Mouse (Mus musculus) heart, embryonic 11.5 days (tissue): ENCODE measurements around the gene Mtap. TPM values are rescaled to one million over a fixed set of nuclear protein-coding genes. Genes with fewer than 3 reads are reported as not detected.
A peak's percentile ranks its signal among the peaks of the same experiment; 100 is the strongest.

Experiments used
- ATAC-seq: fragments of 200-750 bp; cut with Nextera tagmentation; replicated peaks from 2 replicates; pipeline ENCODE4 v1.8.0; 2017; ENCODE audit warnings: moderate library complexity; ENCODE audit not compliant: insufficient number of reproducible peaks, low FRiP score, low TSS enrichment
- H3K27ac ChIP-seq: fragments of 300-500 bp; sonication (generic); 2 replicates; pipeline ENCODE4 v1.5.1; 2014; ENCODE audit warnings: mild to moderate bottlenecking, low read depth, low read length
- H3K27me3 ChIP-seq: fragments of 300-500 bp; sonication (generic); 2 replicates; pipeline ENCODE4 v1.6.1; 2014; ENCODE audit warnings: mild to moderate bottlenecking, low read length, mixed read lengths; ENCODE audit not compliant: control insufficient read depth, insufficient read depth
- H3K36me3 ChIP-seq: fragments of 300-500 bp; sonication (generic); 2 replicates; pipeline ENCODE4 v1.6.1; 2014; ENCODE audit warnings: mild to moderate bottlenecking, low read length, moderate library complexity, mixed read lengths; ENCODE audit not compliant: control insufficient read depth, insufficient read depth
- H3K4me1 ChIP-seq: fragments of 300-500 bp; sonication (generic); 2 replicates; pipeline ENCODE4 v1.6.1; 2014; ENCODE audit warnings: low read length; ENCODE audit not compliant: control insufficient read depth, insufficient read depth
- H3K4me2 ChIP-seq: fragments of 300-500 bp; sonication (generic); 2 replicates; pipeline ENCODE4 v1.6.1; 2014; ENCODE audit warnings: mild to moderate bottlenecking, moderate library complexity
- H3K4me3 ChIP-seq: fragments of 300-500 bp; sonication (generic); 2 replicates; pipeline ENCODE4 v1.5.1; 2014; ENCODE audit warnings: low read depth, low read length
- H3K9ac ChIP-seq: fragments of 300-500 bp; sonication (generic); 2 replicates; pipeline ENCODE4 v1.6.1; 2014; ENCODE audit warnings: mild to moderate bottlenecking, low read depth, low read length, moderate library complexity
- H3K9me3 ChIP-seq: fragments of 300-500 bp; sonication (generic); replicated peaks from 2 replicates; pipeline ENCODE4 v1.6.1; 2016; ENCODE audit warnings: low read length; ENCODE audit not compliant: control insufficient read depth
- WGBS: fragments of 180-500 bp; shearing (Covaris S2); extraction: QIAGEN DNeasy Blood & Tissue Kit; methylation state at CpG from one replicate; pipeline ENCODE4 v1.1.7; 2014; ENCODE audit not compliant: insufficient replicate concordance; 5-methylcytosine and 5-hydroxymethylcytosine counted together
- polyA plus RNA-seq: library from polyadenylated mRNA; unstranded; fragments of >200 nt; fragmentation: Nextera tagmentation; extraction: Ambion mirVana; gene quantifications from 2 replicates; pipeline ENCODE4 v1.2.1, GENCODE M21; 2014

Gene Mtap
- polyA plus RNA-seq, result 76.8 and 78.2 TPM in 2 replicates

- peak; percentile 84 for ATAC-seq
- Histone ChIP-seq H3K9ac (peak within 1 kb of the TSS; percentile 88), H3K4me1 (peaks cover 22% of the 10 kb centered on the region), H3K27me3 (no peaks in the 10 kb centered on the region), H3K4me3 (peak within 1 kb of the TSS; percentile 72), H3K27ac (peak within 1 kb of the TSS; percentile 76), H3K36me3 (no peaks in the 10 kb centered on the region), H3K9me3 (no peaks in the 10 kb centered on the region), H3K4me2 (peak within 1 kb of the TSS; percentile 62)
- WGBS, result 0% methylated on average over 31 of the region's 31 CpGs
Measured at GRCm38 (mm10) chr4:89136906-89137541, at the start of gene Mtap. Gene Mtap (plus strand): TSS chr4:89137122.

DNA sequence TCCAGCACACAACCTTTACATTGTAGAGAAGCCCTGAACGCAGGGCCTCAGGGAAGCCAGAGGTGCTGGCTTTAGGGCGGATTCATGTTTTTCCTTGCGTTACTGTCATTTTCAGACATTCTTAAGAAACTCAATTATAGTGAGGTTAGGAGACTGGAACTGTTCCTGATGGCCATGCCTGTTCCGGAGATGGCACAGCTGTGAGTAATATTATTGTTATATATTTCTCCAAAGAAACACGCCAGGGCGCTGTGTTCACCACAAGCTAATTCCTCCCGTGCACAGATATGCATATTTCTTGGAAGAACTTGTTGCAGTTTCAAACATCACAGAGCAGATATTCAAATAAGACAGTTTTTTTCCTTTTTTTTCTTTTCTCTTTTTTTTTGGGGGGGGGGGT is 47.8 kb upstream of the Mtap start:
- H3K27me3 ChIP-seq, result no peaks in the 10 kb centered on the region
- no peak overlapping the region for H3K4me3 ChIP-seq
- no peaks in the 10 kb centered on the region for H3K4me1 ChIP-seq
- H3K4me2 ChIP-seq, result no peak overlapping the region
- H3K27ac ChIP-seq, result no peak overlapping the region
- no peaks in the 10 kb centered on the region for H3K9me3 ChIP-seq
- no peaks in the 10 kb centered on the region for H3K36me3 ChIP-seq
- no peak for ATAC-seq
- WGBS, result 90% methylated on average over 7 of the region's 7 CpGs
- H3K9ac ChIP-seq, result no peak overlapping the region

GRCm38 (mm10) chr4:89090217-89090616 is 46.7 kb upstream of the Mtap start:
- Histone ChIP-seq H3K27ac (no peak overlapping the region), H3K9ac (no peak overlapping the region), H3K4me2 (no peak overlapping the region), H3K27me3 (no peaks in the 10 kb centered on the region), H3K36me3 (no peaks in the 10 kb centered on the region), H3K4me1 (no peaks in the 10 kb centered on the region), H3K9me3 (no peaks in the 10 kb centered on the region), H3K4me3 (no peak overlapping the region)
- ATAC-seq, result no peak
- WGBS, result 74% methylated on average over 6 of the region's 6 CpGs

DNA sequence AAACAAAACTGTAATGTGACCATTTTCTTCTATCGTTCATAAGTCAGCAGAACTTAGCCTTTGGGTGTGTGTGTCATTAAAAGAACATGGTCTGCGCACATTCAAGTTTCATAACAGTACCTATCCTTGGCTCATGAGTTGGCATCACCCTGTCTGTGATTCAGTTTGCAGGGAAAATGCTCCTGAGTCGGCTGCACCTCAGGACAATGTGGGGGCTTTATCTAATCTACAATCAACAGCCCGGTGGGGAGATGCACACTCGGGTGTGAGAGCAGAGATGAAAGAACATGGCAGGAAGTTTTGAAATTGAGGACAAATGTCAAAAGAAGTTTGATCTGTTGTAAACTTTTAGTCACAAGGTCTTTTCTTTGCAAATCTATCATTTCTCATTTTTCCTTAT is 44.8 kb upstream of the Mtap start:
- Histone ChIP-seq H3K27ac (no peak overlapping the region), H3K9me3 (no peaks in the 10 kb centered on the region), H3K36me3 (no peaks in the 10 kb centered on the region), H3K4me1 (no peaks in the 10 kb centered on the region), H3K27me3 (no peaks in the 10 kb centered on the region), H3K4me2 (no peak overlapping the region), H3K9ac (no peak overlapping the region), H3K4me3 (no peak overlapping the region)
- ATAC-seq, result no peak
- 54% methylated on average over 5 of the region's 5 CpGs for WGBS

DNA sequence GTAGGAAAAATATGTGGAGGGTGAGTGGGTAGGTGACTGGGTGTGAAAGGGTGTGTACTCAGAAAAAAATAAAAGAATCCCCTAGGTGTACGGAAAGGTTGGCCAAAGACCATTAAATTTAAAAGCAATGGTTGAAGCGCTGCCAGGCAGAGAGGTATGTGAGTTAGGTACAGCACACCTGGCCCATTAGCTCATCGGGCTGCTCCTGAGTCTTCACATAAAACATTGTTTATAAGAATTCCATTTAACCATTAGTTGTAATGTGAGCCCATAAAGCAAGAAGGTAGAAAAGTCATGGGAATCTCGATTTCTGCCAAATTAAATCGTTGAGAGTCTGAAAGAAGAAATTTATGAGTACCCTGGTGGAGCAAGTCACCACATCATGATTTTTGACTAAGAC is 42.1 kb upstream of the Mtap start:
- Histone ChIP-seq H3K4me1 (no peaks in the 10 kb centered on the region), H3K4me2 (no peak overlapping the region), H3K9ac (no peak overlapping the region), H3K9me3 (no peaks in the 10 kb centered on the region), H3K36me3 (no peaks in the 10 kb centered on the region), H3K4me3 (no peak overlapping the region), H3K27ac (no peak overlapping the region), H3K27me3 (no peaks in the 10 kb centered on the region)
- WGBS, result 85% methylated on average over 5 of the region's 5 CpGs
- no peak for ATAC-seq

DNA sequence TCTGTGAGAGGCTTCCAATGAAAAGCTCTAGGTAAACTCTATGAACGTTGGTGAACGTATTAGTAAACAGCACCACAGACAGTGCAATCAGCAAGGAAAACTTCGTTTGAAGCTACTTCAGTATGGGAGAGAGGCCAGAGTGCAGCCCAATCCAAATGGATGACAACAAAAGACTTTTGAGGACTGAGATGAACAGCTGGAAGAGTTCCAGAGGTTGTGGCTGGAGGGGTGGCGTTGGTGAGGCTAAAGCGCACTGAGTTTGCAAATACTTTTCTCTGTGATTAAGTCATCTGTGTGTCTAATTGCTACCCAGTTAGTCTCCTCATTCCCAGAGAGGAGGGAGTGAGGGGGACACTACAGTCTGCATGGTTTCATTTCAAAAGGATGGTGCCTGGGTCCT is 38.7 kb upstream of the Mtap start:
- Histone ChIP-seq H3K9ac (no peak overlapping the region), H3K4me3 (no peak overlapping the region), H3K4me2 (no peak overlapping the region), H3K27ac (no peak overlapping the region), H3K36me3 (no peaks in the 10 kb centered on the region), H3K9me3 (no peaks in the 10 kb centered on the region), H3K4me1 (no peaks in the 10 kb centered on the region), H3K27me3 (no peaks in the 10 kb centered on the region)
- ATAC-seq, result no peak
- 76% methylated on average over 5 of the region's 5 CpGs for WGBS

DNA sequence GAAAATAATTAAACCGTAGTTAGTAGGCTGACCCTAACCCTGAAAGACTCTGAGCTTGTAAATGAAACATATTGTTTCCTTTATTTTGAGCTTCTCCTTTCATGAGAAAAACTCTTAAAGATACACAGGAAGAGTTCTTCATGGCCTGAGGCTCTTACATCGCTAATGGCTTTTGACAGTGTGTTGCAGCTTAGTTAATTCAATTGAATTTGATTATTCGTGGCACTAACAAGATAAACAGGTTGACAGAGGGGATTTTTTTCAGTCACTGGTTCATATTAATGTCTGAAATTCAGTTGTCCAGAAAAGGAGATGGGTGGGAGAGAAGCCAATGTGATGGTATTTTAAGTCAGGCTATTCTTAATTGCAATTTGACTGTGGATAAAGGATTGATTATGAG is 35.6 kb upstream of the Mtap start:
- Histone ChIP-seq H3K27ac (no peak overlapping the region), H3K4me3 (no peak overlapping the region), H3K4me2 (no peak overlapping the region), H3K27me3 (no peaks in the 10 kb centered on the region), H3K36me3 (no peaks in the 10 kb centered on the region), H3K9me3 (no peaks in the 10 kb centered on the region), H3K4me1 (no peaks in the 10 kb centered on the region), H3K9ac (no peak overlapping the region)
- no peak for ATAC-seq
- 71% methylated on average over 3 of the region's 3 CpGs for WGBS

DNA sequence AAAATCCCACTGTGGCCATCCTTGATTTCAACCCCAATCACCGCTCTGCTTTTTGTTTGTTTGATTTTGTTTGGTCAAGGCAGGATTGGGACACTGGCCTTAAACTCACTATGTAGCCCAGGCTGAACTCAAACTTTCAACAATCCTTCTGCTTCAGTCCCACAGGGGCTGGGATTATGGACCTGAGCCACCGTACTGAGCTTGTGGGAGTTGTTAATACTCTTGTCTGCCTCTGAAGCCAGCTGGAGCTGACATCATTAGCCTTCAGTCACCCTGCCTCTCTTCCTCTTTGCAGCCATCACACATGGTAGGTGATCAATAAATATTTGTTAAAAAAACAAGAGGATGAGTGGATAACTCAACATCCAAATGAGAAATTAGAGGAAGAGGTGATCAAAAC is 34.6 kb upstream of the Mtap start:
- Histone ChIP-seq H3K36me3 (no peaks in the 10 kb centered on the region), H3K4me3 (no peak overlapping the region), H3K4me1 (no peaks in the 10 kb centered on the region), H3K4me2 (no peak overlapping the region), H3K27ac (no peak overlapping the region), H3K27me3 (no peaks in the 10 kb centered on the region), H3K9me3 (no peaks in the 10 kb centered on the region), H3K9ac (no peak overlapping the region)
- ATAC-seq, result no peak
- 72% methylated on average over 2 of the region's 2 CpGs for WGBS

- Histone ChIP-seq H3K9ac (no peak overlapping the region), H3K4me2 (no peak overlapping the region), H3K27me3 (no peaks in the 10 kb centered on the region), H3K9me3 (no peaks in the 10 kb centered on the region), H3K4me3 (no peak overlapping the region), H3K4me1 (no peaks in the 10 kb centered on the region), H3K36me3 (no peaks in the 10 kb centered on the region), H3K27ac (no peak overlapping the region)
- 48% methylated on average over 2 of the region's 2 CpGs for WGBS
- ATAC-seq, result no peak
Measured at GRCm38 (mm10) chr4:89105486-89105885, 31.4 kb upstream of the Mtap start.
